Mouse (Mus musculus): ENCODE measurements around the gene Mtmr12.

GRCm38 (mm10) chr15:12315996-12316395, 111.2 kb downstream of the Mtmr12 start:
- TF ChIP-seq POLR2A (IDR thresholded peaks at IDR 0.05; ENCODE audit: control insufficient read depth, low read depth, low read length) (no peak), CTCF (IDR thresholded peaks at IDR 0.05; ENCODE audit: control insufficient read depth, insufficient read depth, insufficient replicate concordance, low read depth, low read length) (no peak)
